Mouse (Mus musculus) liver (tissue): ENCODE data around the gene Cfap77.

Experiments used
- DNase-seq: peaks from one replicate; pipeline ENCODE4 v3.0.0-alpha.2; 2020; ENCODE audit warnings: mixed read lengths

Cfap77 gene

GRCm38 (mm10) chr2:28897340-28897899 is 157.4 kb downstream of the Cfap77 start:
- DNase-seq: no peak

GRCm38 (mm10) chr2:28895876-28896275 is 159.0 kb downstream of the Cfap77 start:
- no peak for DNase-seq

GRCm38 (mm10) chr2:28893526-28893925 is 161.3 kb downstream of the Cfap77 start:
- DNase-seq: no peak

DNA sequence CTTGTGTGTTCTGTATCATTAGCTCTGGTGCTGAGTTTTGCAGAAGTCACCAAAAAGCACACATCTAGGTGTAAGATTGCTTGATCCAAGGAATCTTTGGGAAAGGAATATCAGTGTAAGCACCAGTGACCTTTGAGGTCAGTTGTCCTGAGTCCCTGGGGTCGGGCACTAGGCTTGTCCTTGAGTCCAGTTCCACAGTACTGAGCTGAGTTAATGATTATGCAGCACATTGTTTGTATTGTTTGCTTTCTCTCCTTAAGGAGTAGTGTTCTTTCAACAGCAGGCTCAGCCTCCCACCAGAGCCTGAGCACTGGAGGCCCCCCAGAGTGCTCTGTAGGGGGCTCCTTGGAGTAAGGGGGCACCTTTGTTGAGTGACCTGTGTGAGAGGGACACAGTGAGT is 162.1 kb downstream of the Cfap77 start:
- no peak for DNase-seq

DNA sequence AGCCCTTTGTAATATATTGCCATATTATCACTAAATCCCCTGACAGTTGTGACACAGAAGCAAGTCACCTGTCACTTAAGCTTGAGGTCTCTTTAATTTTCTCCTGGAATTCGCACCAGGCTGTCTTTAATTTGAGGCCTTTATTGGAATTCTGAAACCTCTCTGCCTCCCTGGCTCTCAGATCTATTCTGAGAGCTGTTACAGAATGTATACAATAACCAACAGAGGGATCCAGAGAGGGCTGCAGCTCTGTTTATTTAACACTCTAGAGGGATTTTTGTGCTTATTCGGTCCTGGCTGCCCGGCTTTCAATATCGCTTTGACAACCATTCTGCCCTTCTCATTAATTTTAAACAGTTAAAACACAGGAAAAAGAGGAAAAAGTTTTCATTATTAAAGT is 170.0 kb downstream of the Cfap77 start:
- DNase-seq: no peak

DNA sequence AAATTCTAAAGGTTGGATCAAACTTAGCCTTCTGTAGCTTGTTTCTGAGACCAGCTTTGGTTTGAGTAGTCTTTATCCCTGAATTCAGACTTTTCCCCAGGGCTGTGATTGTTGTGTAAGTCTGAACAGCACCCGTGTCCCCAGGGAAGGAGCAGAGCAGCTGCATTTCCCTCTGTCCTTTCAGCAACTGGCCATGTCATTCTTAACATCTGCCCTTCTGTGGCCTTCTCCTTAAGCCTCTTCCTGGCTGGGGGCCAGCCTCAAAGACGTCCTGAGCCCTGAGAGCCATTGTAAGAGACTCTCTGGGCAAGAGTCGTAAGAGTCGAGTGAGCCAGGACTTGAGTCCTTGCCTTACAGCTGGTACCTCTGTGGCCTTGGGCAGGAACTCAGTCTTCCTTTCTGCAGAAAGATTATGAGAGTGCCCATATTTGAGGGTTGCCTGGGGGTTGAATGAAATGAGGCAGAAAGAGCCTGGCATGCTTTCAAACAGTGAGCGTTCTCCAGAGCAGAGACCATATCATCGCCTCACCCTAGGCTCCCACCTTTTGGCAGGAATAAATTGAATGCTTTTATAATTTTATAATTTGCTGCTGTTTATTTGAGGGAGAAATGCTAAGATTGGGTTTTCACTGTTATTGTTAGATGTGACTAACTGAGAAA is 171.9 kb downstream of the Cfap77 start:
- no peak for DNase-seq

- DNase-seq: no peak
Observed at GRCm38 (mm10) chr2:28882047-28882446, 172.8 kb downstream of the Cfap77 start.

DNA sequence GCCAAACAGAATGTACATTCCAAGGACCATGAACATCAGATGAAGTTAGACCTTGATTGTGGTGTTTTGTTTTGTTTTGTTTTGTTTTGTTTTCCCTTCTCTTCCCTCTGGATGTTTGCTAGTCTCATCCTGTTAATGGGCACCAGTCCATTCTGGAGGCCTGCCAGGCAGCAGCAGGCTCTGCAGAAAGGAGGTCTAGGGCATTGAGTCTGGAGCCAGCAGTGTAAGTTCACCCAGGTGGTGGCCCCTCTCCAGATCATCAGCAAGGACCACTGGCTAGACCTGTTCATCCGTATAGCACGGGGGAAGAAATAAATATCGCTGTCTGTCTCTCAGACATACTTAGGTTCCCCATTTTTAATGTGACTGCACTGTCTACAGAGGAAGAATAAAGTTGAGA is 173.6 kb downstream of the Cfap77 start:
- DNase-seq: no peak
